Mouse (Mus musculus) adrenal gland, postnatal 4 days (tissue): ENCODE results near the gene Ptges3. TPM values are rescaled to one million over a fixed set of nuclear protein-coding genes. Genes with fewer than 3 reads are reported as not detected.

Source experiments
- DNase-seq, 2 experiments: peaks; one replicate each; pipeline ENCODE4 v3.0.0; 2021 to 2022; ENCODE audit warnings: low spot score in 2 of 2, mixed read lengths in 2 of 2
- microRNA-seq: library from miRNA; unstranded; fragments of <30 nt; microRNA quantifications from one replicate; pipeline ENCODE4 v1.2.0, GENCODE M21; 2021
- total RNA-seq, 2 experiments: library from RNA; stranded (reverse); gene quantifications; 2 replicates each; pipeline ENCODE4 v1.2.3; 2021

Ptges3 gene
- total RNA-seq, 2 experiments from 2014 or later: 152 to 160 TPM

DNA sequence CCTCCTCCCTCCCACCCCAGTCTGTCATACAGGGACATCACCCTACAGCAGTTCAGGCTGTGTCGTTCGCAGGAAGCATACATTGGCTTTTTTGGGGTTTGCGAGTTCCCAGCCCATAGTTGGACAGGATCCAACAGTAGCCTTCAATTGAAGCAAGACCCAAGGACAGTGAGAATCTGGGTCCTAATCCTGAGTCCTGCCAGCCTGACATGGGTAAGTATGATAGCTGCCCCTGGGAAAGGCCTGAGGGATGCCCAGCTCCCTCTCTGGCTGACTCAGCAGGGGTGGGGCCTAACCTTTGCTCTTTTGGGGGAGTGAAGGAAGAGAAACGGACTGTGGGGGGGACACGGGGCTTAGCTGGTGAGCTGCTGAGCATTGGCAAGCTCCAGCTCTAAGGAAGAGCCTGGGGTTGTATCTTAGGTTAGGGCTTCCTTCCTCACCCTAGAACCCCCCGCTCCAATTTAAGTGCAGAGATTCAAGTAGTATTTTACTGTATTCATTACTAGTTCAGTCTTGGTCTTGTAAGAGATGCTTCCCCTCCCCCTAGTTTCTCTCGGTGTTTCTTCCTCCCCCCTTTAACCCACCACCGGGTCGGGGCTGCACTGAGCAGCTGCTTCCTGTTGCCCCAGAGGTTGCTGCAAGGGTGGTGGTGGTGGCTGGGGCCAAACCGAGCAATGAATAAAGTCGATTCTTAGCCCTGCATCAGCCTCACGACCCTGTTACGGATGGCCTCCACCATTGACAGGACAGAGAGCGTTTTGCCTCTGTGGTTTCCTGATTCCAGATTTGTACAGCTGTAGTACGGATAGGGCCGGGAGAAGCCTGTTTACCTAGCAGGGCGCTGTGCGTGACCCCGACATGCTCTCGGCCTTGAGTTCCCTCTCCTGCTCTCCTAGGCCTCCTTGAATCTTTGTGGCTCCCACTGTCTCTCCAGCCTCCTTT is 33.1 kb downstream of the Ptges3 start, which contains the start of gene Baz2a:
Gene Baz2a (plus strand): TSS at position 14 of the 942 bp plus-strand sequence.
- peak; percentile 24 to 51 for DNase-seq

DNA sequence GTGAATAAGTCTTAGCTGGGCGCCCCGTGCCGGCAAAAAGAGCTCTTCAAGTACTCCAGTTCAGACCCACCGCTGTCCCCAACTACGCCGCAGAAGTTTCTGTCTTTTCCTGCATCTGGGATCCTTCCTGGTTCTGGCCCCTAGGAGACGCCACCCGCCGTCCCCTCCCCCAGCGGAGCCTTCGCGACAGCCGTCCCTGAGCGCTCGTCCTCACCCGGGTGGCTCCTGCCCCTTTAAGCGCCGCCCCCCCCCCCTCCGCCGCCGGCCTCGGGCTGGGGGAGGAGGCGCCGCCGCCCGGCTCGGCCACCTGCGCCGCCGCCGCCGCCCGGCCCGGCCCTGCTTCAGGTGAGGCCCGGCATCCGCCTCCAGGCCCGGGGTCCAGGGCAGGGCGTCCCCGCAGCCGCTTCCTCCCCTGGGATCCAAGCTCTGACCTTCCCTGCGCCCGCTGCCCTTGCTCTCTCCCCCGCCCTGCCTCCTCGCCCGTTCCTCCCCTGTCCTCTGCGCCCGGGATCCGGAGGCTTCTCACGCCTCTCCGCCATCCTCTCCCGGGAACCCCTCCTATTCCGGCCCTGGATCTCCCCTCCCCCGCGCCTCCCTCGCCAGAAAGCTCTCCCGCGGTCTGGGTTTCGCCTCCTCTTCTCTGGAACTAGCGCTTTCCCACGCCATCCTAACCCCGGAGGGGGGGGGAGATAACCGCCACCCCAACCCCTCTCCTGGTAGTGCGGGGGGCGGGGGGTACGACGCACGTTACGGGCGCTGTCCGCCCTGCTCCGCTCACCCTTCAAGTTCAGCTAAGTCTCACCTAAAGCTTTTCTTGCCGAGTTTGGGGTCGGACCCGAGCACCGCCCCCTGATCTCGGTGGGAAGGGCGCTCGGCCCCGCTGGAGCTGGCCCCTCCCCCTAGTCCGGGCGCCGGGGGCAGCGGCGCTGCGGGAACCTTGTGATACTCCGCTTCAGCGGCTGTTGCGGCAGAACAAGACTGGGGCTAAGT is 34.0 kb downstream of the Ptges3 start:
- peak; percentile 59 to 74 for DNase-seq

DNA sequence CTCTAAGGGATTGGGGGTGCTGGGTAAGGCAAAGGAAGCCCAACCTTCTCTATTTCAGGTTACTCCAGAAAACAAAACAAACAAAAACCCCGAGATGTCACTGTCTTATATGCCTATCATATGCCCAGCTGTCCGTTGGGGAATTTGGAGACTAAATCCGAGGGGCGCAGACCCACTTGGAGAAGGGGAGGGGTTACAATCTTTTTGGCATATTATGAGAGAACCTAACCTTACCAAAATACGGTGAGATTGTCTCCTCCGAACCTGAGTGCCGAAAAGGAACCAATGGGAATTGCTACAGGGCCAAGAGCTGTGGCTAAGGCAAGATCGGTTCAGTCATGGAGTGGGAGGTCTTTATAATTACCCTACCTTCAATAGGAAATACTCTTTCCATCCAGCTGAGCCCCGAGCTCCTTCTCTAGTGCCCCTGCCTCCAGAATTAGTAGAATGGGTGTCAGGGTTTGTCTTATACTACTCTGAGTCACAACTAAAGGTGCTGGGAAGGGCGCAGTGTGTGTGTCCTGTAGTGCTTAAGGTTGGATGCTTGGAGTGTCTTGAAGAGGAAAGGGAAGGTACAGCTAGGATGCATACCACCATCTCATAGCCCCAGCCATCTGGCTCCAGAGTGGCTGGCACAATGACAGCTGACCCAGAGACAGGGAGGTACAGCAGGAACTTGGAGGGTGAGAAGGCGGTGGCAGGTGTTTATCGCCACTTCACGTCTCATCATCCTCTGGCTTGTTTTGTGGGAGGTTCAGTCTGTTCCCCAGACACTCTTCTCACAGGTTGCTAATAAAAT is 34.9 kb downstream of the Ptges3 start:
- no peak for DNase-seq

DNA sequence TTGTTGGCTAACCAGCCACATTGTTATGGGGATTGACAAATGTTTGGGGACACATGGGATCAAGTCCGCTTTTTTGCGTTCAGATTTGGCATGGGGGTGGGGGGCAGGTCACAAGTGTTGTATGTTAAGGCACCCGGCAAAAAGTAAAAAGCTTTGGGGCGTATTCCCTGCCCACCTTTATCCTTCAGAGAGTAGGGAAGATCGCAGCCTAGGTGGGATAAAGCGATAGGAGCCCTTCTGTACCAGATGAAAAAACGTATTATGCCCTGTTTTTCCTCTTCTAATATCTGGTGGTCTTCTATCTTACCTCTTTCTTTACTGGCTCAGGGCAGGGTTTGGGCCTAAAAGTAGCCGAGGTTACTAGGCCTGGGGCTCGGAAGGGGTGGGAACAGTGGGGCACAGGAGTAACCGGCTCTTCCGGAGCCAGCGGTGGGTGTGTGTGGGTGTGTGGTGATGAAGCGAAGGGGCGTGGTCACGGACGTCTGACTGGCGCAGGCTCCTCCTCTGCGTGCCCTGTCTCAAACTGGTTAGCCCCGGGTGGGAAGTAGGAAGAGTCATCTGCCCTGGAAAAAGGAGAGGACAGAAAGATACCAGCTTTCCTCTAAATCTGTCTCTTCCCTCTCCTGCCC is 35.7 kb downstream of the Ptges3 start:
- peak; percentile 61 to 71 for DNase-seq

DNA sequence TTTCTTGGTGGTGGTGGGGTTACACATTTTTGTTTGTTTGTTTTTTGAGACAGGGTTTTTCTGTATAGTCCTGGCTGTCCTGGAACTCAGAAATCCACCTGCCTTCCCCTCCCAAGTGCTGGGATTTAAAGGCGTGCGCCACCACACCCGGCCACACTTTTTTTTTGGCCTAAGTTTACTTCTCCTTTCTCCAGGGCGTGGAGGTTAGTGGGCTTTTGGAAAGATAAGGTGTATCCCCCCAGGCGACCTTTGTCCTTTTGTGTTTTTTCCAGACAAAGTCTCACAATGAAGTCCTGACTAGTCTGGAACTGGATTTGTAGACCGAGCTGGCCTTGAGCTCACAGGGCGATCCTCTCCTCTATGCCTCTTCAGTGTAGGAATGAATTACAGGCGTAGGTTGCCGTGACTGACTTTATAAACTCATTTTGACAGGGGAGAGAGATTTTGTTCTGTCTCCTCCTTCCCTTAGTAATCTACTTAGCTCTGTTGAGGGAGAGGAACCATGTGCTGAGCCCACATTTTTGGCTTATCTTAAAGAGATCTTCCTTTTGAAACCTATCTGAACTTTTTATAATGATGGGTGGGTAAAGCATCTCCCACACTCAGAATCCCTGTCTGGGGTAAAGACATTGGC is 36.4 kb downstream of the Ptges3 start:
- DNase-seq: no peak

DNA sequence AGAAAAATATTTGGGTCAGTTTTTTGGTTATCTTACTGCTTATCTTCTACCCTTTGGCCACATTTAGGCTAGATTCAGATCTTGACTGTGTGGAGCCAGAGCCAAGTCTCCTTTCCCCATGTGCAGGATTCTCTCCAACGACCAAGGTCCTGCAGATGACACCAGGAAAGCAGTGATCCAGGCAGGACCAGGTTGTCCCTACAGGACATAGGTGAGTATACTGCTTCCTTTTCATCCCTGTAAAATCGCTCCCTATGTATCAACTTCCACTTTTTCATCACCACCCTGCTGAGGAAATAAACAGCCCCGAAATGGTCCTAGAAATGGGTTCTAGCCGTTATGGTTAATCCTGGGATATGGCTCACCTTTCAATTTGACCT is 37.5 kb downstream of the Ptges3 start:
- no peak for DNase-seq

DNA sequence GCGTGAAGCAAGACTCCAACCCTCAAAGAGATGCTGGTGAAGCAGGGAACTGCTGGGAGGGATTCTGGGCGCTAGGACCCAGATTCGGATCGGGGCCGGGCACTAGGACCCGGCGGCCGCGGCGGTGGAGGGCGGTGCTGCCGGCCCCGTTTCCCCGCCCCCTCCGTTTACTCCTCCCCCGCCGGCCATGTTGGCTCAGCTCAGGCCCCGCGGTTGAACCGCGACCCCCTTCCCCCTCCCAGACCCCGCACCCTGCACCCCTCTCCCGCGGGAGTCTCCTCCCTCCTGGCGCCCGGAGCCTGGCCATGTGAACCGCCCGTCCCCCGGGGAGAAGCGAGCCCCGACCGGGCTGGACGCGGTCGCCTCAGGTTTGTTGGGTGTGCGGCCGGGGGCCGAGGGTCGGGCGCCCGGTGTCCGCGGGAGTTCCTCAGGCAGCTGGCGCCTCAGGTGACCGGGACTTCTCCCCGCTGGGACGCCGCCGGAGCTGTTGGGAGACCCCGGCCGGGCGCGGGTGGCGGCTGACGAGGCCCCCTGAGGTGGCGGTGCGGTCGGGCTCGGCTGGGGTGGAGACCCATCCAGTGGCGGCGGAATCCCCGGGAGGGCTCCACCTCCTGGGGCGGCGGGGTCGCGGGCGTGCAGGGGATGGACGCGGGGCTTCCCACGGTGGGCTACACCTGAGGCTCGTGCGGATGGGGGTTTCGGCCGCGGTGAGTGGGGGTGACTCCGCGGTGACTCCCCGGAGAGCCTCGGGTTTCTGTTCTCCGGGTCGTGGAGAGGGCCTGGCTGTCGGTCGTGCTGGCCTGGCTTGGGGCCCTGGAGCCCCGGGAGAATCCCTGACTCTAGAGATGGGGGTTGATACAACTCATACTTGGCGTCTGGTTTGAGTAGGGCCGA is 38.2 kb downstream of the Ptges3 start:
- peak; percentile 67 to 83 for DNase-seq

DNA sequence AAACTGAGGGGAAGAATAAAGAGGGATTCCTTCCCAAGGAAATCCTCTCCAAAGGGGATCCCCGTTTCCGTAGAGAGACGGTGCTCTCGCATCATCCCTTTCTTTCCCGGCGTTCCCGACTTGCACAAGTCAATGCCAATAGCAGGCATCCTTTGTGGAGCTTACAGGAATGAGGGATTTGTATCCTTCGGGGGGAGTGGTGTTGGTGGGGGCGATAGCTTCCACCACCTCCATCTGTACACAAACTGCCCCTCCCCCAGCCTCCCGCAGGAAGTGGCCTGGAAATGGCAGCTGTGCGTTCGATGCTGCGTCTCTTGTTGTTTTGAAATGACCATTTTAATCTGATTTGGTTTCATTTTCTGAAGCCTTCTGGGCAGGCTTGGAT is 38.8 kb downstream of the Ptges3 start:
- peak in 1 of 2 experiments; percentile 45 for DNase-seq

DNA sequence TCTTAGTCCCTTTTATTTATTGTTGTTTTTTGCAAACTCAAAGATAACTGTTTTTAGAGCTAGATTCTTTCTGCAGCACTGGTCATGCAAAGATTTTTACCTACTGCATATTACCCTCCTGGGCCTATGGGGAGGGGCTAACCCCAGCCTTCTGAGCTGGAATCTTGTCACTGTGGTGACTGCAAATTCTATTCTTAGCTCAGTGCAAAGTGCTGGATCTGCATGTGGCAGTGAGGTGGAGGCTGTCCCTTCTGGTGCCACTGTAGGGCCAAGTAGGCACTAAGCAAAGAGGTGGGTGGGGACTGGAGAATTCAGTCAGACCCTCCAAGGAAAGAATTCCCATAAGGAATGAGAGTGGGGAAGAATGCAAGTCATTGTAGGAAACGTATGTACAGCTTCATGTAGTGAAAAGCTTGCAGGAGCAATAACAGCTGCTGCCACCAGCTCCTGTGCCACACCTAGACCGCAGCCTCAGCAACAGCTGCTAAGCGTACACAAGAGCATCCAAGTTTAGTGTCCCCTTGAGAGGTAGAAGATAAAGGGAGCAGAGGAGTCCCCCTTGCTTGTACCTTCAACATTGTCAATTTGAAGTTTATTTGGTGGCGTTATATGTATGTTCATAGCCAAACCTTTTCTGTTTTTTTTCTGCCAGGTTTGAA is 51.5 kb downstream of the Ptges3 start:
- no peak for DNase-seq

DNA sequence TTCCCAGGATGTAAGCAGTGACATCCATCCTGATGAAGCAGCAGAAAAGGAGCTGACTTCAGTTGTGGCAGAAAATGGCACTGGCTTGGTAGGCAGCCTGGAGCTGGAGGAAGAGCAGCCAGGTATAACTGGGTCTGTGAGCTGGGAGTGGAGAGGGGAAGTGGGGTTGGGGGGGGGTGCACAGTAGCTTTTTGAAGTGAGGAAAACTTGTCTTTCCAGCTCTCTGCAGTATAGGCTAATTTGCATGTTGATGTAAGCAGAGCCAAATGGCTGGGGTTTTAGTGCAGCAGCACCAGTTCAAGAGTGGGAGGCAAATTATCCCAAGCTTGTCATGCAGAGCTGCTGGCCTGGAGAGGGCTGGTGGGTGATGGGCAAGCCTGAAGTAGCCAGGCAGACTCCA is 52.5 kb downstream of the Ptges3 start:
- no peak for DNase-seq

DNA sequence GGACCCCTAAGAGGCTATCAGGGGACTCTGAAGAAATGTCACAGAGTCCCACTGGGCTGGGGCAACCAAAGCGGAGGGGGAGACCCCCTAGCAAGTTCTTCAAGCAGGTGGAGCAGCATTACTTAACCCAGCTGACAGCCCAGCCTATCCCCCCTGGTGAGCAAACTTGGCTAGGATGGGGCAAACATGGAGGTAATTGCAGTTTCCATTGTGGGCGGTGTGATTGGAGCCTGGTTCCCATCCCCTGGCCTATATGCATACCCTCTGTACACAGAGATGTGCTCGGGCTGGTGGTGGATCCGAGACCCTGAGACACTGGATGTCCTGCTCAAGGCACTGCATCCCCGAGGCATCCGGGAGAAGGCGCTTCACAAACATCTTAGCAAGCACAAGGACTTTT is 65.1 kb downstream of the Ptges3 start:
- no peak for DNase-seq

DNA sequence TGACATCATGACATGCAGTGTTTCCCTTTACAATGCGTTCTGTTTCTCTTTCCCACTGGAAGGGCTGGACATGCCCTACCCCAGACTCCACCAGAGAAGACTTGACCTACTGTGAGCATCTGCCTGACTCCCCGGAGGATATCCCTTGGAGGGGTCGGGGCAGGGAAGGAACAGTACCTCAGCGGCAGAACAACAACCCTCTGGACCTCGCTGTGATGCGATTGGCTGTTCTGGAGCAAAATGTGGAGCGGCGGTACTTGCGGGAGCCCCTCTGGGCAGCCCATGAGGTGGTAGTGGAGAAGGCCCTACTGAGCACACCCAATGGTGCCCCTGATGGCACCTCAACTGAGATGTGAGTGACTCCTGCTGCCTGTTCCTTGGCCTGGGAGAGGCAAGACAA is 66.1 kb downstream of the Ptges3 start:
- DNase-seq: no peak

DNA sequence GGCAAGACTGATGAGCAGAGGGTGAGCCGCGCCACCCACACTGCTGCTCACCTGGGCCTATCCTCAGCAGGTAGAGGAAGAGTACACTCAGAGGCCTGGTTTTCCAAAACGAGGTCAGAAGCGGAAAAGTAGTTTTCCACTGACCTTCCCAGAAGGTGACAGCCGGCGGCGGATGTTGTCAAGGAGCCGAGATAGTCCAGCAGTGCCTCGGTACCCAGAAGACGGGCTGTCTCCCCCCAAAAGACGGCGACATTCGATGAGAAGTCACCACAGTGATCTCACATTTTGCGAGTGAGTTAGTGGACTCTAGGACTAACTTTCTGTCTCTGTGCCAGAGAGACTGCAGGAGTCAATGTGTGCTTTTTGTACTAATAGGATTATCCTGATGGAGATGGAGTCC is 67.2 kb downstream of the Ptges3 start:
- DNase-seq: no peak

Small RNAs within 50 kb of the gene (microRNA-seq; reads per million reads assigned to microRNA genes)
- 52.6 reads per million, percentile 39 among the genes with 10 or more reads in this experiment for gene Mir677

Other genes starting within 250 kb of the Ptges3 start
- 1 to 10 TPM in 1 of 2 experiments, under 1 TPM in 1; 0.23 to 7.3 TPM for gene Rdh19, start 209.0 kb upstream of the Ptges3 start, total RNA-seq
- gene Rdh16f2, start 192.5 kb upstream of the Ptges3 start, total RNA-seq: under 1 TPM; 0.82 to 0.90 TPM
- 10 to 100 TPM in 1 of 2 experiments, under 1 TPM in 1; 0.95 to 46.8 TPM for gene Rdh7, start 170.1 kb upstream of the Ptges3 start, total RNA-seq
- under 1 TPM in 1 of 2 experiments, not detected in 1; 0.25 TPM for gene Sdr9c7, start 160.4 kb upstream of the Ptges3 start, total RNA-seq
- 1 to 10 TPM in 1 of 2 experiments, under 1 TPM in 1; 0.22 to 8.9 TPM for gene Hsd17b6, start 51.3 kb upstream of the Ptges3 start, total RNA-seq
- 10 to 100 TPM; 22.3 to 26.6 TPM for gene Prim1, start 43.8 kb upstream of the Ptges3 start, total RNA-seq
- gene Naca, start 23.4 kb upstream of the Ptges3 start, total RNA-seq: 100 to 1,000 TPM; 823 to 829 TPM
- 1,000 to 10,000 TPM; 2,157 to 2,362 TPM for gene Atp5b, start 24.3 kb downstream of the Ptges3 start, total RNA-seq
- gene Baz2a, start 32.6 kb downstream of the Ptges3 start, total RNA-seq: 10 to 100 TPM; 70.6 to 72.2 TPM
- gene Rbms2, start 121.3 kb downstream of the Ptges3 start, total RNA-seq: 100 to 1,000 TPM in 1 of 2 experiments, 10 to 100 TPM in 1; 90.2 to 104 TPM
- 1 to 10 TPM; 4.8 to 8.2 TPM for gene Gls2, start 135.5 kb downstream of the Ptges3 start, total RNA-seq
- 10 to 100 TPM; 23.2 to 25.9 TPM for gene Spryd4, start 152.9 kb downstream of the Ptges3 start, total RNA-seq
- not detected for gene Mip, start 166.9 kb downstream of the Ptges3 start, total RNA-seq
- 10 to 100 TPM; 28.4 to 34.0 TPM for gene Timeless, start 173.1 kb downstream of the Ptges3 start, total RNA-seq
- 1 to 10 TPM in 1 of 2 experiments, not detected in 1; 4.7 TPM for gene Apon, start 195.1 kb downstream of the Ptges3 start, total RNA-seq
- 10 to 100 TPM; 13.3 to 76.4 TPM for gene Apof, start 209.7 kb downstream of the Ptges3 start, total RNA-seq
- 10 to 100 TPM; 41.5 to 45.9 TPM for gene Stat2, start 211.6 kb downstream of the Ptges3 start, total RNA-seq
- gene Il23a, start 239.8 kb downstream of the Ptges3 start, total RNA-seq: not detected
- gene Pan2, start 244.4 kb downstream of the Ptges3 start, total RNA-seq: 10 to 100 TPM; 43.6 to 45.3 TPM